Mouse (Mus musculus): ENCODE results near the gene Hbs1l. TPM values are rescaled to one million over a fixed set of nuclear protein-coding genes. Genes with fewer than 3 reads are reported as not detected.

The Hbs1l gene
- total RNA-seq, 2 experiments from 2014 or later = 62.0 to 68.9 TPM

GRCm38 (mm10) chr10:21353890-21354289 lies 58.1 kb downstream of the Hbs1l start:
- TF ChIP-seq CTCF (conservative IDR thresholded peaks at IDR 0.05) = no peak
- DNase-seq (ENCODE audit: low spot score in 2 of 2) = no peak
- no peak overlapping the region for H3K4me3 ChIP-seq
- H3K27ac ChIP-seq = no peak overlapping the region

- H3K27ac ChIP-seq = no peak overlapping the region
- no peak for TF ChIP-seq CTCF (conservative IDR thresholded peaks at IDR 0.05)
- no peak overlapping the region for H3K4me3 ChIP-seq
- DNase-seq (ENCODE audit: low spot score in 2 of 2) = no peak
Measured at GRCm38 (mm10) chr10:21354506-21354905, 58.7 kb downstream of the Hbs1l start.

- DNase-seq (ENCODE audit: low spot score in 2 of 2) = no peak
- Histone ChIP-seq H3K27ac (no peak overlapping the region), H3K4me3 (no peak overlapping the region)
- no peak for TF ChIP-seq CTCF (conservative IDR thresholded peaks at IDR 0.05)
Measured at GRCm38 (mm10) chr10:21357986-21358385, 62.2 kb downstream of the Hbs1l start.

GRCm38 (mm10) chr10:21359086-21359485 lies 63.3 kb downstream of the Hbs1l start:
- Histone ChIP-seq H3K4me3 (no peak overlapping the region), H3K27ac (no peak overlapping the region)
- DNase-seq (ENCODE audit: low spot score in 2 of 2) = no peak
- TF ChIP-seq CTCF (conservative IDR thresholded peaks at IDR 0.05) = no peak

- TF ChIP-seq CTCF (conservative IDR thresholded peaks at IDR 0.05) = no peak
- DNase-seq (ENCODE audit: low spot score in 2 of 2) = no peak
- no peak overlapping the region for H3K4me3 ChIP-seq
- no peak overlapping the region for H3K27ac ChIP-seq
Measured at GRCm38 (mm10) chr10:21361871-21362270, 66.1 kb downstream of the Hbs1l start.

- no peak for TF ChIP-seq CTCF (conservative IDR thresholded peaks at IDR 0.05)
- Histone ChIP-seq H3K27ac (no peak overlapping the region), H3K4me3 (no peak overlapping the region)
- no peak for DNase-seq (ENCODE audit: low spot score in 2 of 2)
Measured at GRCm38 (mm10) chr10:21363297-21363696, 67.5 kb downstream of the Hbs1l start.

GRCm38 (mm10) chr10:21364946-21365345 lies 69.2 kb downstream of the Hbs1l start:
- no peak overlapping the region for H3K4me3 ChIP-seq
- no peak for TF ChIP-seq CTCF (conservative IDR thresholded peaks at IDR 0.05)
- DNase-seq (ENCODE audit: low spot score in 2 of 2) = no peak
- H3K27ac ChIP-seq = no peak overlapping the region

GRCm38 (mm10) chr10:21365897-21366296 lies 70.1 kb downstream of the Hbs1l start:
- no peak for DNase-seq (ENCODE audit: low spot score in 2 of 2)
- TF ChIP-seq CTCF (conservative IDR thresholded peaks at IDR 0.05) = no peak

GRCm38 (mm10) chr10:21366471-21366870 lies 70.7 kb downstream of the Hbs1l start:
- no peak for DNase-seq (ENCODE audit: low spot score in 2 of 2)
- no peak for TF ChIP-seq CTCF (conservative IDR thresholded peaks at IDR 0.05)
- no peak overlapping the region for H3K4me3 ChIP-seq
- H3K27ac ChIP-seq = no peak overlapping the region

More at GRCm38 (mm10) chr10:21365897-21366296, 70.1 kb downstream of the Hbs1l start:
- H3K4me3 ChIP-seq = no peak overlapping the region
- H3K27ac ChIP-seq = no peak overlapping the region

- TF ChIP-seq CTCF (conservative IDR thresholded peaks at IDR 0.05) = no peak
- no peak overlapping the region for H3K4me3 ChIP-seq
- no peak for DNase-seq (ENCODE audit: low spot score in 2 of 2)
- no peak overlapping the region for H3K27ac ChIP-seq
Measured at GRCm38 (mm10) chr10:21367481-21367880, 71.7 kb downstream of the Hbs1l start.

- H3K4me3 ChIP-seq = no peak overlapping the region
- no peak for DNase-seq (ENCODE audit: low spot score in 2 of 2)
- no peak for TF ChIP-seq CTCF (conservative IDR thresholded peaks at IDR 0.05)
- no peak overlapping the region for H3K27ac ChIP-seq
Measured at GRCm38 (mm10) chr10:21369586-21369985, 73.8 kb downstream of the Hbs1l start.

- H3K27ac ChIP-seq = no peak overlapping the region
- H3K4me3 ChIP-seq = no peak overlapping the region
- DNase-seq (ENCODE audit: low spot score in 2 of 2) = no peak
- TF ChIP-seq CTCF (conservative IDR thresholded peaks at IDR 0.05) = no peak
Measured at GRCm38 (mm10) chr10:21372271-21372670, 76.5 kb downstream of the Hbs1l start.

- Histone ChIP-seq H3K27ac (no peak within 1 kb of the TSS), H3K4me3 (no peak within 1 kb of the TSS)
- no peak for TF ChIP-seq CTCF (conservative IDR thresholded peaks at IDR 0.05)
- no peak for DNase-seq (ENCODE audit: low spot score in 2 of 2)
Measured at GRCm38 (mm10) chr10:21376682-21377473, 81.1 kb downstream of the Hbs1l start, which contains the start of gene Aldh8a1. Gene Aldh8a1, plus strand, starts transcription at chr10:21377291.

Measured in layer of hippocampus, adult 2 months (tissue).